Mouse (Mus musculus) stomach, postnatal 0 days (tissue): ENCODE measurements around the gene Arhgap44.

Experiments used
- CTCF ChIP-seq: IDR thresholded peaks from 2 replicates; pipeline ENCODE4 v1.5.1; 2016; ENCODE audit warnings: antibody characterized with exemption, low read depth, mild to moderate bottlenecking, moderate library complexity
- EP300 ChIP-seq: optimal IDR thresholded peaks from 2 replicates; pipeline ENCODE3; 2016; ENCODE audit warnings: antibody characterized with exemption

DNA sequence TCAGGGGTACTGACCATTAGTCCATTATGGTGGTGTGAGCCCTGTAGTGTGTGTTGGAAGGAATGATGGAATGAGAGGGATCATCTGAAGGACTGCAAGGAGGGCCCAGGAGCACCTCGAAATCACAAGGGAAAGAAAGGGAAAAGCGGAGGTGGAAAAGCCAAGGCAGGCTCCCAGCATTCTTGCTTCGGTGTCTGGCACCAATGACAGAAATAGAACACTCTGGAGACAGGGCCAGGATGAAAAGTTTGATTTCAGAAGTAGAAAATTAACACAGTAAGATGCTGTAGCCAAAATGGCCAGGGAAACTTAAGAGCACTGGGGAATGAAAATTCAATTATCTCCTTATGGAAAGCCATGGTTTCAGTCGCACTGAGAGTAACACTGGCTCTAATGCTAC lies 29.1 kb downstream of the Arhgap44 start:
- TF ChIP-seq CTCF = no peak
- no peak for TF ChIP-seq EP300
